Comparison of ENCODE assay signal across 8 mouse cellular contexts in the genomic region with DNA sequence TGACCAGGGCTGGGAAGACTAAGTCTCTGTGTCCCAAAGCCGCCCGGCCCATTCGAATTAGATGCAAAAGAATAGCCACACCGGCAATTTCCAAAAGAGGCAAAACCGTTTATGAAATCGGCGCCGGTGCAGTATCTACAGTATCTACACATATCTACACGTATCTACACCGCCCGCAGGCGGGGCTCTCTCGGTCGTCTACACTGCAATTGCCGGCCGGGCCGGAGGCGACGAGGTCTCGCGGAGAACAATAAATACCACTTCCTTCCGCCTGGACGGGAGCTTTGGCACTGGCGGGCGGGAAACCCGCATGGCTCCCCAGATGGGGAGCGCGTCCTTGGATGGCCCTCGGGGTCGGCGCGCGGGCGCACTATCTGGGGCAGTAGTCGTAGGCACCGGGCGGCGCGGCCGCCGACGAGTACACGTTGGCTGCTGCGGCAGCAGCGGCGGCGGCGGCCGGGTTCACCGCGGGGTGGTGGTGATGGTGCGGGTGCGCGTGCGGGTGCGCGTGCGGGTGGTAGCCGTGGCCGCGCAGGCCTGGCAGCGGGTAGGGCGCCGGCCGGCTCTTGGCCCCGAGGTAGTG. TPM values are rescaled to one million over a fixed set of nuclear protein-coding genes. Genes with fewer than 3 reads are reported as not detected.
A peak's percentile ranks its signal among the peaks of the same experiment; 100 is the strongest.
DNase-seq lines count a peak whose midpoint lies in the region; ATAC-seq and TF ChIP-seq lines count a peak whose summit lies in the region.

No protein-coding gene starts in this region.

- H3K4me3 ChIP-seq in E14TG2a.4 (replicated peaks; ENCODE audit: low read length) = peak overlapping the region; percentile 73
- peak overlapping the region; percentile 38 for H3K4me3 ChIP-seq in forebrain, embryonic 13.5 days
- peak overlapping the region; percentile 40 for H3K4me3 ChIP-seq in midbrain, postnatal 0 days (ENCODE audit: low read depth, low read length)

- ATAC-seq in forebrain, embryonic 13.5 days = peak; percentile 17; the same call in 1 of the 2 replicates
- ATAC-seq in midbrain, postnatal 0 days (ENCODE audit: low FRiP score) = peak; percentile 38

- H3K36me3 ChIP-seq in E14TG2a.4 (ENCODE audit: insufficient read depth, low read length) = no peaks in the 10 kb centered on the region
- H3K36me3 ChIP-seq in forebrain, embryonic 13.5 days (ENCODE audit: poor library complexity, severe bottlenecking) = no peaks in the 10 kb centered on the region
- no peaks in the 10 kb centered on the region for H3K36me3 ChIP-seq in midbrain, postnatal 0 days (ENCODE audit: insufficient read depth, low read length)

- peak; percentile 31 for DNase-seq in adrenal gland, postnatal 10 days
- DNase-seq in adrenal gland, adult 8-10 months = no peak
- peak; percentile 44 for DNase-seq in kidney, postnatal 10 days
- no peak for DNase-seq in midbrain, postnatal 0 days (ENCODE audit: low spot score)
- DNase-seq in urinary bladder, adult 2 months (ENCODE audit: low spot score) = no peak
- no peak for DNase-seq in MN1 (ENCODE audit: low spot score)

- no peak overlapping the region for H3K9ac ChIP-seq in forebrain, embryonic 13.5 days
- H3K9ac ChIP-seq in midbrain, postnatal 0 days (replicated peaks; ENCODE audit: low read length, poor library complexity, severe bottlenecking) = peak overlapping the region; percentile 29; the same call in 1 of the 2 replicates

- H3K4me2 ChIP-seq in forebrain, embryonic 13.5 days = peak overlapping the region; percentile 59
- H3K4me2 ChIP-seq in midbrain, postnatal 0 days (ENCODE audit: low read depth, low read length, poor library complexity, severe bottlenecking) = peak overlapping the region; percentile 56

- H3K27ac ChIP-seq in forebrain, embryonic 13.5 days = no peak overlapping the region
- no peak overlapping the region for H3K27ac ChIP-seq in midbrain, postnatal 0 days (ENCODE audit: low read depth, low read length)

- no peak for TF ChIP-seq CTCF in E14TG2a.4 (conservative IDR thresholded peaks at IDR 0.05; ENCODE audit: low read length)
- TF ChIP-seq CTCF in midbrain, postnatal 0 days (IDR thresholded peaks at IDR 0.05) = no peak

- H3K9me3 ChIP-seq in E14TG2a.4 (ENCODE audit: low read length) = no peaks in the 10 kb centered on the region
- no peaks in the 10 kb centered on the region for H3K9me3 ChIP-seq in forebrain, embryonic 13.5 days (replicated peaks)
- no peaks in the 10 kb centered on the region for H3K9me3 ChIP-seq in midbrain, postnatal 0 days (ENCODE audit: low read length)

- WGBS in forebrain, embryonic 13.5 days = under 1% methylated on average over 57 of the region's 66 CpGs
- 1% methylated on average over 61 of the region's 66 CpGs for WGBS in midbrain, postnatal 0 days

- peaks cover 96% of the 10 kb centered on the region for H3K27me3 ChIP-seq in E14TG2a.4 (ENCODE audit: insufficient read depth, low read length)
- peaks cover 91% of the 10 kb centered on the region for H3K27me3 ChIP-seq in forebrain, embryonic 13.5 days
- H3K27me3 ChIP-seq in midbrain, postnatal 0 days (ENCODE audit: insufficient read depth, low read length) = peaks cover 59% of the 10 kb centered on the region

- H3K4me1 ChIP-seq in E14TG2a.4 (replicated peaks; ENCODE audit: low read depth, low read length) = peaks cover 23% of the 10 kb centered on the region
- H3K4me1 ChIP-seq in forebrain, embryonic 13.5 days = peaks cover 26% of the 10 kb centered on the region
- peaks cover 11% of the 10 kb centered on the region; the same call in 1 of the 2 replicates for H3K4me1 ChIP-seq in midbrain, postnatal 0 days (ENCODE audit: insufficient read depth, low read length)

RNA-seq across cellular contexts. Expression of gene Tbx1, which starts 8.8 kb away (rescaled TPM):
- total RNA-seq in adrenal gland, postnatal 10 days (2021) = 1 to 10 TPM; 1.2 to 9.1 TPM
- total RNA-seq in adrenal gland, adult 8-10 months (2022) = not detected
- 0.39 and 0.56 TPM in 2 replicates for polyA plus RNA-seq in forebrain, embryonic 13.5 days (2015; fragmentation: Nextera tagmentation; extraction: Ambion mirVana)
- 0.52 and 1.3 TPM in 2 replicates for total RNA-seq in midbrain, postnatal 0 days (2014; rRNA removed)
- 0.70 and 0.81 TPM in 2 replicates for polyA plus RNA-seq in midbrain, postnatal 0 days (2015; fragmentation: Nextera tagmentation; extraction: Ambion mirVana)
- polyA plus RNA-seq in urinary bladder, adult 2 months (2012; rRNA removed) = 2.0 and 4.1 TPM in 2 replicates

RNA-seq across cellular contexts. Expression of gene Gp1bb, which starts 40.5 kb away (rescaled TPM):
- 1 to 10 TPM; 1.1 to 1.4 TPM for total RNA-seq in adrenal gland, postnatal 10 days (2021)
- total RNA-seq in adrenal gland, adult 8-10 months (2022) = not detected
- polyA plus RNA-seq in forebrain, embryonic 13.5 days (2015; fragmentation: Nextera tagmentation; extraction: Ambion mirVana) = 5.1 and 6.0 TPM in 2 replicates
- 28.6 and 39.4 TPM in 2 replicates for total RNA-seq in midbrain, postnatal 0 days (2014; rRNA removed)
- 11.6 and 11.9 TPM in 2 replicates for polyA plus RNA-seq in midbrain, postnatal 0 days (2015; fragmentation: Nextera tagmentation; extraction: Ambion mirVana)
- 0.55 and 0.59 TPM in 2 replicates for polyA plus RNA-seq in urinary bladder, adult 2 months (2012; rRNA removed)

RNA-seq across cellular contexts. Expression of gene Gm49601, which starts 44.5 kb away (rescaled TPM):
- 1 to 10 TPM; 2.5 to 4.8 TPM for total RNA-seq in adrenal gland, postnatal 10 days (2021)
- total RNA-seq in adrenal gland, adult 8-10 months (2022) = 1 to 10 TPM; 3.6 to 8.5 (median 5.6) TPM
- polyA plus RNA-seq in forebrain, embryonic 13.5 days (2015; fragmentation: Nextera tagmentation; extraction: Ambion mirVana) = 10.0 and 18.2 TPM in 2 replicates
- 14.2 and 33.6 TPM in 2 replicates for total RNA-seq in midbrain, postnatal 0 days (2014; rRNA removed)
- 3.4 and 7.0 TPM in 2 replicates for polyA plus RNA-seq in midbrain, postnatal 0 days (2015; fragmentation: Nextera tagmentation; extraction: Ambion mirVana)
- 11.8 and 15.0 TPM in 2 replicates for polyA plus RNA-seq in urinary bladder, adult 2 months (2012; rRNA removed)

RNA-seq across cellular contexts. Expression of gene Sept5, which starts 48.0 kb away (rescaled TPM):
- total RNA-seq in adrenal gland, postnatal 10 days (2021) = 10 to 100 TPM; 14.2 to 24.3 TPM
- total RNA-seq in adrenal gland, adult 8-10 months (2022) = 10 to 100 TPM in 3 of 4 experiments, 1 to 10 TPM in 1; 8.5 to 18.5 (median 12.0) TPM
- 115 and 120 TPM in 2 replicates for polyA plus RNA-seq in forebrain, embryonic 13.5 days (2015; fragmentation: Nextera tagmentation; extraction: Ambion mirVana)
- total RNA-seq in midbrain, postnatal 0 days (2014; rRNA removed) = 376 and 407 TPM in 2 replicates
- polyA plus RNA-seq in midbrain, postnatal 0 days (2015; fragmentation: Nextera tagmentation; extraction: Ambion mirVana) = 247 and 258 TPM in 2 replicates
- 44.7 and 46.4 TPM in 2 replicates for polyA plus RNA-seq in urinary bladder, adult 2 months (2012; rRNA removed)

Comparison
In these comparisons a context has a peak if more than half of its experiments do, and no peak if none do; other contexts are left out.
1. DNase-seq: peak in adrenal gland, postnatal 10 days (single experiment) and kidney, postnatal 10 days (single experiment); none in adrenal gland, adult 8-10 months (single experiment), midbrain, postnatal 0 days (single experiment), urinary bladder, adult 2 months (single experiment) and MN1 (single experiment).
2. RNA of gene Gp1bb, which starts 40.5 kb away (total RNA-seq): 28.6 to 39.4 TPM in midbrain, postnatal 0 days; 1.1 to 1.4 TPM in adrenal gland, postnatal 10 days and not detected in adrenal gland, adult 8-10 months; every median in the first group is over 10 times any median in the second.
3. Peak in every context shown above with its lines, with median percentiles within 50 percentile points of each other: H3K4me3 ChIP-seq.